Mouse (Mus musculus): ENCODE measurements around the gene Nudt15. TPM values are rescaled to one million over a fixed set of nuclear protein-coding genes. Genes with fewer than 3 reads are reported as not detected.
A peak's percentile ranks its signal among the peaks of the same experiment; 100 is the strongest.

Gene Nudt15
- polyA plus RNA-seq, 1 experiment from 2014 or later = 8.8 TPM

DNA sequence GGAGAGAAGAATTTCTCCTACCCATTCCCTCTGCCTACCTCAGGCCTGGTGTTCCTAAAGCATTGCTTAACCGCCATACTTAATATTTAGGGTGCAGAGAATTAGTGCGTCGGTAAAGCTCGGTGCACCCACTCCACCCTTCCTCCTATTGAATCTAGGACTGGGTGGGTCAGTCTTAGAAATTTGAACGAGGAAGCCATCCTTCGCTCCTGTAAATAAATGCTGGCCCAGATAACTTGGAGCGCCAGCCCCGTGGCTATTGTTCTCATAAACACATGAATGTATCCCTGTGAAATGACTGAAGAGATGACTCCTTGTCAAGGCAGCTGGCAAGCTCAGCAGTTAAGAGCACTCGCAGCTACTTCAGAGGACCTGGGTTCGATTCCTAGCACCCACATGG is 71.0 kb downstream of the Nudt15 start:
- Histone ChIP-seq H3K4me3 (no peak overlapping the region), H3K27me3 (ENCODE audit: insufficient read depth, poor library complexity, severe bottlenecking) (no peaks in the 10 kb centered on the region), H3K27ac (peak overlapping the region; percentile 56; the same call in 1 of the 2 replicates), H3K36me3 (no peaks in the 10 kb centered on the region), H3K4me1 (replicated peaks) (peaks cover 8% of the 10 kb centered on the region; the same call in 1 of the 2 replicates), H3K9me3 (no peaks in the 10 kb centered on the region)
- DNase-seq (ENCODE audit: low spot score) = no peak
- WGBS = 93% methylated on average over 10 of the region's 10 CpGs

DNA sequence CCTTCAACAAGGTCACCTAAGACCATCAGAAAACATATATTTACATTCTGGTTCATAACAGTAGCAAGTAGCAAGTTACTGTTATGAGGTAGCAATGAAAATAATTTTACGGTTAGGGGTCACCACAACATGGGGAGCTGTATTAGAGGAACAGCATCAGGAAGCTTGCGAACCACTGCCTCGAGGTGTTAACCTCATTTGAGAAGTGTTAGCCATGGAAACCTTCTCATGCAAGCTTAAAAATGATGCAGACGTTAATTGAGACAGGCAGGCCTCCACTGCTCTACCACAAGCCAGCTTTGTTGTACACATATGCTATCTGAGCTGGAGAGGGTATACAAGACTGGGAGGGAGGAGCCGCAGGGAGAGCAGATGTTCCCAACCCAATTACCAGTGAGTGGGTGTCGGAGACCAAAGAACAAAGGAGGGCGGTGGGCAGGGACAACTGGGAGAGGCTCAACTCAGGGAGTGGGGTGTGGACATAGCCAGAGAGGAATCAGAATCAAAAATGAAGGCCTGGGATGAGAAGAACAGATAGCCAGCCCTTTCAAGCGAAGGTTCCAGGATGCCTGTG is 71.6 kb downstream of the Nudt15 start:
- Histone ChIP-seq H3K4me3 (no peak overlapping the region), H3K27ac (peak overlapping the region; percentile 56; the same call in 1 of the 2 replicates), H3K9me3 (no peaks in the 10 kb centered on the region), H3K27me3 (ENCODE audit: insufficient read depth, poor library complexity, severe bottlenecking) (no peaks in the 10 kb centered on the region), H3K4me1 (replicated peaks) (peaks cover 8% of the 10 kb centered on the region; the same call in 1 of the 2 replicates), H3K36me3 (no peaks in the 10 kb centered on the region)
- 79% methylated on average over 8 of the region's 8 CpGs for WGBS
- DNase-seq (ENCODE audit: low spot score) = peak; percentile 43

DNA sequence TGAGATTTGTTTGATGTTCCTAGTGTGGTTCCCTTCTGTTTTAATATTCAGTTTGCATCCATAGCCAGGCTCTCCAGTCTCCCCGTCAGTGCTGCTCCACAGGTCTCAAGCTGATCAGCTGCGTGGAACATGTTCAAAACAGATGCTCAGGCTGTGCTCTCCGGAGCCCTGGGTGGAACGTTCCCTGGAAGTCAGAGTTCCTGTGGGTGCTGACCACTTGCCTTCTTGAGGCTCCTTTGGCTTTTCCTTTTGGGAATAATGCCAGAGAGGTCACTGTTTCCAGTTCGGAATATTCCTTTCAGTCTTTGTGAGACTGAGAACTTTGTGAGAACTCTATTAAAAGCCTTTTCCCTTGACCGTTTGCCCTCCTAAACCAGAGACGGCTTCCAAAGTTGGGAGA is 72.5 kb downstream of the Nudt15 start:
- Histone ChIP-seq H3K27ac (no peak overlapping the region), H3K27me3 (ENCODE audit: insufficient read depth, poor library complexity, severe bottlenecking) (no peaks in the 10 kb centered on the region)
- 84% methylated on average over 7 of the region's 7 CpGs for WGBS

DNA sequence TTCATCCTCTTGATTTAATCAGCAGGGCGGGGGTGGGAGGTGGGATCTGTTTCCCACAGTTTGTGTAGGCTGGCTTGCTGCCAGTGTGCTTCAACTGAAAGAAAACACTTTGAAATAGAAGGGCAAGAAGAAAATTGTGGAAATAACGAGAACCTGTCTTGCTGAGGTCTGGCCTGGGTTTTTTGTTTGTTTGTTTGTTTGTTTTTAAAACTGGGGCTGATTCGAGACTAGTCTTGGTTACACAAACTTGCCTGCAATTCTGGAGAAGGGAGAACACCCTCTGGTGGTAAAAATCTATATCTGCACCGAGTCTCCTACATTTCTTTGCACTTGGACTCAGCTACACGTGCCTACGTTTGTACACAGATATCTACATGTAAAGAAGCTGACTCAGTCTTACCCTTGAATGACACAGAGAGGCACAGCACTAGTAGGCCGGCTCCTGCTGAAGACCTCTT is 73.4 kb downstream of the Nudt15 start:
- DNase-seq (ENCODE audit: low spot score) = no peak
- Histone ChIP-seq H3K4me1 (replicated peaks) (peaks cover 8% of the 10 kb centered on the region; the same call in 1 of the 2 replicates), H3K4me3 (no peak overlapping the region), H3K9me3 (no peaks in the 10 kb centered on the region), H3K36me3 (no peaks in the 10 kb centered on the region), H3K27me3 (ENCODE audit: insufficient read depth, poor library complexity, severe bottlenecking) (no peaks in the 10 kb centered on the region), H3K27ac (no peak overlapping the region)
- WGBS = 38% methylated on average over 7 of the region's 7 CpGs

More for the DNA sequence above, 72.5 kb downstream of the Nudt15 start:
- H3K4me1 ChIP-seq (replicated peaks) = peaks cover 8% of the 10 kb centered on the region; the same call in 1 of the 2 replicates
- DNase-seq (ENCODE audit: low spot score) = no peak
- H3K9me3 ChIP-seq = no peaks in the 10 kb centered on the region
- H3K36me3 ChIP-seq = no peaks in the 10 kb centered on the region
- H3K4me3 ChIP-seq = no peak overlapping the region

DNA sequence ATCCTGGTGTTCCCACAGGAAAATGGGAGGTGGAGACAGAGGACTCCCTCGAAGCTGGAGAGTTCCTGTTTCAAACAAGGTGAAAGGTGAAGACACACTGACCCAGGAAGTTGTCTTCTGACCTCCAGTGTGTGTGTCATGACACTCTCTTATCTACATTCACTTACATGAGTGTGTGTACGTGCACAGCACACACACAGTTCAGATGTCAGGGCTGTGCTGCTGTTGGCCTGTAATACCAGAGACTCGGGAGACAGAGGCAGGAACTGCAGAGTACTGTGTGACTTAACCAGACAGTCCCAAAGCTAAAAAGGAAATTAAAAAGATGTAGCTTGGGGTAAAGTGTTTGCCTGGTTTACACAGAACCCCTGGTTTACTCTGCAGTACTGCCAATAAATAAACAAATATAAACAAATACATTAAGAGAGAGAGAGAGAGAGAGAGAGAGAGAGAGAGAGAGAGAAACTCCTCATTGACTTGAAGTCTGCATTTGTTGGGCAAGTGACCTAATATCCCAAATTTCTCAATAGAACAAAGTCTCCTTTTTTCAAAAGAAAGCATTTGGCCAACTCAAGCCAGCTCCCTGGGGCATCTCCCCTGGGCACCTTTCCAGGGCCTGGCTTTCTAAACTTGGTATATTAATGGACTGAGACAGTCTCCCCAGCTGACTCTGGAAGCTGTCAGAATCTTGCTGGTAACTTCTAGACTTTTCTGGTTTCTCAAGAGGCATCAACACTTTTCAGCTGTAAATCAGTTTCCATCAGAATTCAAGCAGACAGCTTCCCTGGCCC is 74.2 kb downstream of the Nudt15 start:
- Histone ChIP-seq H3K27me3 (ENCODE audit: insufficient read depth, poor library complexity, severe bottlenecking) (no peaks in the 10 kb centered on the region), H3K4me3 (no peak overlapping the region), H3K9me3 (no peaks in the 10 kb centered on the region), H3K4me1 (replicated peaks) (peaks cover 6% of the 10 kb centered on the region; the same call in 1 of the 2 replicates), H3K27ac (no peak overlapping the region), H3K36me3 (no peaks in the 10 kb centered on the region)
- no peak for DNase-seq (ENCODE audit: low spot score)
- WGBS = 55% methylated on average over 3 of the region's 3 CpGs

DNA sequence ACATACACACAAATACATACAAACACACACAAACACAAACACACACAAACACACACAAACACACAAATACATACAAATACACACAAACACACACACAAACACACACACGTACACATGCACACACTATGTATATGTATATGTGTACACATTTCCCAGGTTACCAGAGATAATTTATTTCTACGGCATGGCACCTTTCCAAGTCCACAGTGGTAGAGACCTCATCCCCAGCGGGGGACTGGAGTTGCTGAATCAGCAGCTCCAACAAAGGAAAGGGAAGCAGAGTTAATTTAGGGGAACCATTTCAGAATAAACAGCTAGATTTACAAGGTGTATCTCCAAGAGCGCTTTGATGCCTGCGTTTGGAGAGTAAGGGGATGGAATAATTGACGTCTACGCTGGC is 75.8 kb downstream of the Nudt15 start:
- Histone ChIP-seq H3K27ac (no peak overlapping the region), H3K4me3 (no peak overlapping the region), H3K27me3 (ENCODE audit: insufficient read depth, poor library complexity, severe bottlenecking) (no peaks in the 10 kb centered on the region), H3K9me3 (no peaks in the 10 kb centered on the region), H3K36me3 (no peaks in the 10 kb centered on the region), H3K4me1 (replicated peaks) (peaks cover 6% of the 10 kb centered on the region; the same call in 1 of the 2 replicates)
- 77% methylated on average over 7 of the region's 7 CpGs for WGBS
- no peak for DNase-seq (ENCODE audit: low spot score)

DNA sequence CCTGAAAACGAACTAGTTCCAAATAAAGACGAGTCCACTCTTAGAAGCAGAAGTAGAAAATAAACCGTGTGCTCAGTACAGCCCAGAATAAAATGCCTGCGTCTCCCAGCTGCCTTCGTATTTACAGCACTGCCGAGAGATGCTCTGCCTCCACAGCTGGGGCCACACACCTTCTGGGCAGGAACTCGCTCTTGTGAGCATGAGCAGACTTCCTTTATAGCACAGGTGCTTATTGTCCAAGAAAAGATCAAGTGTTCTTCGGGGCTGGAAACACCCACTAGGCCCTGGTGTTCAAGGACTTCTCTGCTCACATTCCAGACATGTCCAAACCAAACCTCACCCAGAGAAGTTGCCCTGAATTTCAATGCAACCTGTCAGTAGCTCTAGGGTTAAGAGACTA is 77.4 kb downstream of the Nudt15 start:
- Histone ChIP-seq H3K27me3 (ENCODE audit: insufficient read depth, poor library complexity, severe bottlenecking) (no peaks in the 10 kb centered on the region), H3K36me3 (no peaks in the 10 kb centered on the region), H3K27ac (no peak overlapping the region), H3K4me1 (replicated peaks) (peaks cover 1% of the 10 kb centered on the region; the same call in 1 of the 2 replicates), H3K4me3 (no peak overlapping the region), H3K9me3 (no peaks in the 10 kb centered on the region)
- DNase-seq (ENCODE audit: low spot score) = no peak
- WGBS = 85% methylated on average over 8 of the region's 8 CpGs

DNA sequence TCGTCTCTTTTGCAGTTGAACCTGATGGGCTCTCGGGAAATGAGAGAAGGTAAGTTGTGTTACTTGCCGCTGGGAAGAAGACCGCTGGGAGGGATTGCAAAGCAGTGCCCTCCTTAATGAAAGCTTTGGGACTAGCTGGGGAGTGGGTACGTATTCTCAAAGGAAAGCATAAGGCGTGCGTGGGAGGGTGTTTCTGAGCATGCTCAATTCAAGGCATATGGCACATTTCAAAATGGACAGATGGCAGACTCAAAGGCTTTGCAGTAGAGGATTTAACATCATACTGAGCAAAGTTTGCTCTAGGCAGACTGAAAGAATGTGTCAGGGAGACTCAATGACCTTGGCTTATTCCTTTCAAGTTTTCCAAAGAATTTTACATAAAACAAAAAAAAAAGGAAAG is 78.5 kb downstream of the Nudt15 start:
- WGBS = 76% methylated on average over 7 of the region's 7 CpGs
- no peak overlapping the region for H3K4me3 ChIP-seq
- no peak for DNase-seq (ENCODE audit: low spot score)

More for the DNA sequence above, 78.5 kb downstream of the Nudt15 start:
- Histone ChIP-seq H3K4me1 (replicated peaks) (no peaks in the 10 kb centered on the region), H3K27me3 (ENCODE audit: insufficient read depth, poor library complexity, severe bottlenecking) (no peaks in the 10 kb centered on the region), H3K36me3 (no peaks in the 10 kb centered on the region), H3K9me3 (no peaks in the 10 kb centered on the region), H3K27ac (no peak overlapping the region)

Other genes starting within 250 kb of the Nudt15 start
- 24.2 and 27.1 TPM in 2 replicates for gene Rb1, start 222.4 kb downstream of the Nudt15 start, polyA plus RNA-seq (2016; fragmentation: Nextera tagmentation; extraction: Ambion mirVana)
- gene Itm2b, start 163.0 kb downstream of the Nudt15 start, polyA plus RNA-seq (2016; fragmentation: Nextera tagmentation; extraction: Ambion mirVana) = 249 and 310 TPM in 2 replicates
- gene Med4, start 38.2 kb downstream of the Nudt15 start, polyA plus RNA-seq (2016; fragmentation: Nextera tagmentation; extraction: Ambion mirVana) = 89.3 and 104 TPM in 2 replicates
- 78.9 and 105 TPM in 2 replicates for gene Sucla2, start 22.9 kb downstream of the Nudt15 start, polyA plus RNA-seq (2016; fragmentation: Nextera tagmentation; extraction: Ambion mirVana)
- not detected in 2 replicates for gene Gm21750, start 113.0 kb upstream of the Nudt15 start, polyA plus RNA-seq (2016; fragmentation: Nextera tagmentation; extraction: Ambion mirVana)

Data from hindbrain, embryonic 10.5 days (tissue).